Comparison of ENCODE assay signal across 32 mouse cellular contexts in genomic region chr10:106038497-106038896, GRCm38 (mm10).
"Had no signal": no experiment of that assay in that cellular context is flagged by ENCODE, and none has a peak within 500 bp of the region (broad histone marks: within the 10 kb centered on the region; RNA-seq: fewer than 3 reads in every experiment).

No protein-coding gene starts in this region.

- H3K4me2 ChIP-seq: heart, embryonic 11.5 days; heart, embryonic 12.5 days; heart, embryonic 13.5 days; heart, embryonic 15.5 days; hindbrain, embryonic 12.5 days; hindbrain, embryonic 13.5 days; hindbrain, embryonic 14.5 days; hindbrain, embryonic 15.5 days; kidney, embryonic 15.5 days had no signal

- H3K4me1 ChIP-seq: heart, embryonic 10.5 days; heart, embryonic 12.5 days; heart, embryonic 13.5 days; heart, embryonic 15.5 days; hindbrain, embryonic 10.5 days; hindbrain, embryonic 12.5 days; hindbrain, embryonic 13.5 days; hindbrain, embryonic 15.5 days; kidney, embryonic 15.5 days had no signal

- H3K36me3 ChIP-seq: heart, embryonic 10.5 days; heart, embryonic 12.5 days; heart, embryonic 13.5 days; heart, embryonic 15.5 days; hindbrain, embryonic 10.5 days; hindbrain, embryonic 12.5 days; hindbrain, embryonic 13.5 days; hindbrain, embryonic 15.5 days; kidney, embryonic 15.5 days had no signal

- H3K27me3 ChIP-seq: heart, embryonic 12.5 days; heart, embryonic 13.5 days; heart, embryonic 15.5 days; hindbrain, embryonic 12.5 days; hindbrain, embryonic 13.5 days; hindbrain, embryonic 15.5 days; kidney, embryonic 15.5 days had no signal

- H3K27ac ChIP-seq: heart, embryonic 10.5 days; heart, embryonic 13.5 days; heart, embryonic 15.5 days; hindbrain, embryonic 10.5 days; hindbrain, embryonic 12.5 days; hindbrain, embryonic 13.5 days; hindbrain, embryonic 14.5 days; hindbrain, embryonic 15.5 days; hindbrain, postnatal 0 days; kidney, embryonic 15.5 days; kidney, postnatal 0 days; layer of hippocampus, adult 2 months; left cerebral cortex, adult 2 months had no signal

- DNase-seq: heart, postnatal 10 days; heart, postnatal 14 days; heart, postnatal 36 days; heart, postnatal 4 days; kidney, adult 11 months; kidney, adult 18-20 months; kidney, adult 2 months; kidney, adult 8-10 months; kidney, adult 9 months; kidney, postnatal 10 days; kidney, postnatal 25 days; kidney, postnatal 36 days; kidney, postnatal 4 days; layer of hippocampus, adult 9-11 months; layer of hippocampus, postnatal 36 days had no signal

- ATAC-seq: hindbrain, embryonic 16.5 days; hindbrain, postnatal 0 days; inflammation-experienced regulatory T-cells, adult 6 months had no signal

- H3K9ac ChIP-seq: heart, embryonic 12.5 days; heart, embryonic 13.5 days; heart, embryonic 15.5 days; hindbrain, embryonic 12.5 days; hindbrain, embryonic 13.5 days; hindbrain, embryonic 14.5 days; hindbrain, embryonic 15.5 days; kidney, embryonic 15.5 days had no signal

- H3K9me3 ChIP-seq: heart, embryonic 10.5 days; heart, embryonic 12.5 days; heart, embryonic 13.5 days; heart, embryonic 15.5 days; hindbrain, embryonic 10.5 days; hindbrain, embryonic 12.5 days; hindbrain, embryonic 13.5 days; hindbrain, embryonic 15.5 days; kidney, embryonic 15.5 days had no signal

- H3K4me3 ChIP-seq: heart, embryonic 10.5 days; heart, embryonic 12.5 days; heart, embryonic 13.5 days; heart, embryonic 15.5 days; hindbrain, embryonic 10.5 days; hindbrain, embryonic 12.5 days; hindbrain, embryonic 13.5 days; hindbrain, embryonic 15.5 days; kidney, embryonic 15.5 days; layer of hippocampus, adult 2 months; left cerebral cortex, adult 2 months had no signal
